Mouse (Mus musculus) hindbrain, embryonic 15.5 days (tissue): ENCODE data around the gene Adam1b. TPM values are rescaled to one million over a fixed set of nuclear protein-coding genes. Genes with fewer than 3 reads are reported as not detected.
A peak's percentile ranks its signal among the peaks of the same experiment; 100 is the strongest.

ENCODE experiments used
- ATAC-seq: fragments of 200-750 bp; cut with Nextera tagmentation; 2 replicates; pipeline ENCODE4 v1.8.0; 2017; ENCODE audit warnings: low read depth, moderate number of reproducible peaks, moderate TSS enrichment; ENCODE audit not compliant: low FRiP score
- H3K27ac ChIP-seq: fragments of 300-500 bp; sonication (generic); replicated peaks from 2 replicates; pipeline ENCODE4 v1.5.1; 2015; ENCODE audit warnings: mild to moderate bottlenecking, inconsistent platforms
- H3K27me3 ChIP-seq: fragments of 300-500 bp; sonication (generic); 2 replicates; pipeline ENCODE4 v1.6.1; 2015; ENCODE audit warnings: control low read depth, inconsistent platforms
- H3K36me3 ChIP-seq: fragments of 300-500 bp; sonication (generic); 2 replicates; pipeline ENCODE4 v1.6.1; 2015; ENCODE audit warnings: control low read depth, inconsistent platforms
- H3K4me1 ChIP-seq: fragments of 300-500 bp; sonication (generic); replicated peaks from 2 replicates; pipeline ENCODE4 v1.6.1; 2015; ENCODE audit warnings: control low read depth, inconsistent platforms
- H3K4me2 ChIP-seq: fragments of 300-500 bp; sonication (generic); 2 replicates; pipeline ENCODE4 v1.6.1; 2015; ENCODE audit warnings: moderate library complexity, mild to moderate bottlenecking, inconsistent platforms
- H3K4me3 ChIP-seq: fragments of 300-500 bp; sonication (generic); 2 replicates; pipeline ENCODE4 v1.5.1; 2015; ENCODE audit warnings: mild to moderate bottlenecking, inconsistent platforms
- H3K9ac ChIP-seq: fragments of 300-500 bp; sonication (generic); 2 replicates; pipeline ENCODE4 v1.6.1; 2015; ENCODE audit warnings: inconsistent platforms
- H3K9me3 ChIP-seq: fragments of 300-500 bp; sonication (generic); 2 replicates; pipeline ENCODE4 v1.6.1; 2016; ENCODE audit warnings: control low read depth, inconsistent platforms
- WGBS: fragments of 180-500 bp; shearing (Covaris S2); methylation state at CpG from one replicate; pipeline ENCODE4 v1.1.7; 2015; 5-methylcytosine and 5-hydroxymethylcytosine counted together
- polyA plus RNA-seq: library from polyadenylated mRNA; unstranded; fragments of >200 nt; fragmentation: Nextera tagmentation; extraction: Ambion mirVana; gene quantifications from 2 replicates; pipeline ENCODE4 v1.2.1, GENCODE M21; 2015

Gene Adam1b
- 0.10 and 0.14 TPM in 2 replicates for polyA plus RNA-seq

- Histone ChIP-seq H3K4me3 (no peak within 1 kb of the TSS), H3K4me1 (no peaks in the 10 kb centered on the region), H3K9me3 (no peaks in the 10 kb centered on the region), H3K36me3 (no peaks in the 10 kb centered on the region), H3K9ac (no peak within 1 kb of the TSS), H3K27me3 (no peaks in the 10 kb centered on the region), H3K4me2 (no peak within 1 kb of the TSS), H3K27ac (no peak within 1 kb of the TSS)
- WGBS: 96% methylated on average over 3 of the region's 3 CpGs
- ATAC-seq: no peak
Measured at GRCm38 (mm10) chr5:121503231-121503630, at the start of gene Adam1b. Gene Adam1b (minus strand): TSS chr5:121503435.

- peaks cover 15% of the 10 kb centered on the region for H3K4me1 ChIP-seq
- no peaks in the 10 kb centered on the region for H3K36me3 ChIP-seq
- H3K27me3 ChIP-seq: no peaks in the 10 kb centered on the region
- no peak overlapping the region for H3K4me2 ChIP-seq
- ATAC-seq: no peak
- WGBS: 87% methylated on average over 7 of the region's 7 CpGs
- no peaks in the 10 kb centered on the region for H3K9me3 ChIP-seq
- H3K9ac ChIP-seq: no peak overlapping the region
- H3K27ac ChIP-seq: no peak overlapping the region
- no peak overlapping the region for H3K4me3 ChIP-seq
Measured at GRCm38 (mm10) chr5:121549196-121549595, 46.0 kb upstream of the Adam1b start.

GRCm38 (mm10) chr5:121547084-121547483 lies 43.8 kb upstream of the Adam1b start:
- no peak overlapping the region for H3K27ac ChIP-seq
- H3K4me3 ChIP-seq: no peak overlapping the region
- ATAC-seq: no peak
- 91% methylated on average over 3 of the region's 3 CpGs for WGBS
- H3K9me3 ChIP-seq: no peaks in the 10 kb centered on the region
- H3K36me3 ChIP-seq: no peaks in the 10 kb centered on the region
- H3K27me3 ChIP-seq: no peaks in the 10 kb centered on the region
- H3K4me2 ChIP-seq: no peak overlapping the region
- H3K9ac ChIP-seq: no peak overlapping the region
- peaks cover 35% of the 10 kb centered on the region for H3K4me1 ChIP-seq

GRCm38 (mm10) chr5:121546530-121546895 lies 43.3 kb upstream of the Adam1b start:
- H3K36me3 ChIP-seq: no peaks in the 10 kb centered on the region
- H3K4me2 ChIP-seq: peak overlapping the region; percentile 88
- H3K9ac ChIP-seq: peak overlapping the region; percentile 98
- H3K9me3 ChIP-seq: no peaks in the 10 kb centered on the region
- ATAC-seq: peak; percentile 10; the same call in 1 of the 2 replicates
- peaks cover 37% of the 10 kb centered on the region for H3K4me1 ChIP-seq
- H3K27ac ChIP-seq: peak overlapping the region; percentile 97
- WGBS: 38% methylated on average over 6 of the region's 6 CpGs
- H3K27me3 ChIP-seq: no peaks in the 10 kb centered on the region
- peak overlapping the region; percentile 97 for H3K4me3 ChIP-seq

- ATAC-seq: peak; percentile 92
- H3K36me3 ChIP-seq: no peaks in the 10 kb centered on the region
- no peaks in the 10 kb centered on the region for H3K9me3 ChIP-seq
- H3K9ac ChIP-seq: peak within 1 kb of the TSS; percentile 98
- 2% methylated on average over 55 of the region's 55 CpGs for WGBS
- peak within 1 kb of the TSS; percentile 97 for H3K27ac ChIP-seq
- peak within 1 kb of the TSS; percentile 88 for H3K4me2 ChIP-seq
- H3K4me1 ChIP-seq: peaks cover 37% of the 10 kb centered on the region
- H3K27me3 ChIP-seq: no peaks in the 10 kb centered on the region
- H3K4me3 ChIP-seq: peak within 1 kb of the TSS; percentile 97
Measured at GRCm38 (mm10) chr5:121545793-121546529, 42.7 kb upstream of the Adam1b start, which contains the start of gene Mapkapk5. Gene Mapkapk5 (minus strand): TSS chr5:121545905.

GRCm38 (mm10) chr5:121544910-121545792 lies 41.9 kb upstream of the Adam1b start, which contains the start of the genes Adam1a and Gm42878:
Gene Adam1a (minus strand): TSS chr5:121545482.
Gene Gm42878 (minus strand): TSS chr5:121545482.
- H3K27me3 ChIP-seq: no peaks in the 10 kb centered on the region

GRCm38 (mm10) chr5:121543370-121543769 lies 40.1 kb upstream of the Adam1b start:
- Histone ChIP-seq H3K4me1 (peaks cover 37% of the 10 kb centered on the region), H3K9ac (no peak overlapping the region), H3K4me2 (0 out of 2 replicates have a peak overlapping the region, but pooled peaks have one; percentile 88), H3K27me3 (no peaks in the 10 kb centered on the region), H3K4me3 (no peak overlapping the region), H3K36me3 (no peaks in the 10 kb centered on the region), H3K9me3 (no peaks in the 10 kb centered on the region), H3K27ac (no peak overlapping the region)
- 84% methylated on average over 3 of the region's 3 CpGs for WGBS
- no peak for ATAC-seq

More at GRCm38 (mm10) chr5:121544910-121545792, 41.9 kb upstream of the Adam1b start, which contains the start of the genes Adam1a and Gm42878:
- ATAC-seq: peak; percentile 54; the same call in 1 of the 2 replicates
- peaks cover 37% of the 10 kb centered on the region for H3K4me1 ChIP-seq
- peak within 1 kb of the TSS; percentile 88 for H3K4me2 ChIP-seq
- peak within 1 kb of the TSS; percentile 98 for H3K9ac ChIP-seq
- no peaks in the 10 kb centered on the region for H3K9me3 ChIP-seq
- WGBS: under 1% methylated on average over 62 of the region's 97 CpGs
- H3K36me3 ChIP-seq: no peaks in the 10 kb centered on the region
- peak within 1 kb of the TSS; percentile 97 for H3K4me3 ChIP-seq
- H3K27ac ChIP-seq: peak within 1 kb of the TSS; percentile 97

- ATAC-seq: no peak
- H3K4me3 ChIP-seq: no peak overlapping the region
Measured at GRCm38 (mm10) chr5:121541235-121541634, 38.0 kb upstream of the Adam1b start.

GRCm38 (mm10) chr5:121540066-121540465 lies 36.8 kb upstream of the Adam1b start:
- Histone ChIP-seq H3K9ac (no peak overlapping the region), H3K4me1 (peaks cover 28% of the 10 kb centered on the region), H3K4me2 (no peak overlapping the region), H3K4me3 (no peak overlapping the region), H3K27ac (no peak overlapping the region), H3K36me3 (peaks cover 14% of the 10 kb centered on the region), H3K27me3 (no peaks in the 10 kb centered on the region), H3K9me3 (no peaks in the 10 kb centered on the region)
- no peak for ATAC-seq
- WGBS: 91% methylated on average over 5 of the region's 5 CpGs

More at GRCm38 (mm10) chr5:121541235-121541634, 38.0 kb upstream of the Adam1b start:
- WGBS: 85% methylated on average over 7 of the region's 7 CpGs
- Histone ChIP-seq H3K36me3 (peaks cover 2% of the 10 kb centered on the region; the same call in 1 of the 2 replicates), H3K27ac (no peak overlapping the region), H3K27me3 (no peaks in the 10 kb centered on the region), H3K9ac (no peak overlapping the region), H3K4me1 (peaks cover 30% of the 10 kb centered on the region), H3K9me3 (no peaks in the 10 kb centered on the region), H3K4me2 (no peak overlapping the region)

- Histone ChIP-seq H3K27me3 (no peaks in the 10 kb centered on the region), H3K9me3 (no peaks in the 10 kb centered on the region), H3K36me3 (peaks cover 35% of the 10 kb centered on the region), H3K4me3 (no peak overlapping the region), H3K9ac (no peak overlapping the region), H3K4me2 (no peak overlapping the region), H3K27ac (no peak overlapping the region), H3K4me1 (peaks cover 7% of the 10 kb centered on the region)
- no peak for ATAC-seq
- WGBS: 76% methylated on average over 2 of the region's 2 CpGs
Measured at GRCm38 (mm10) chr5:121537588-121537987, 34.4 kb upstream of the Adam1b start.

GRCm38 (mm10) chr5:121536921-121537555 lies 33.8 kb upstream of the Adam1b start:
- H3K9me3 ChIP-seq: no peaks in the 10 kb centered on the region
- peaks cover 1% of the 10 kb centered on the region for H3K4me1 ChIP-seq
- no peak for ATAC-seq
- no peak overlapping the region for H3K9ac ChIP-seq
- H3K4me2 ChIP-seq: no peak overlapping the region
- H3K36me3 ChIP-seq: peaks cover 40% of the 10 kb centered on the region
- no peak overlapping the region for H3K4me3 ChIP-seq
- 45% methylated on average over 7 of the region's 7 CpGs for WGBS
- no peak overlapping the region for H3K27ac ChIP-seq
- H3K27me3 ChIP-seq: no peaks in the 10 kb centered on the region
